Mouse (Mus musculus): Measurements from ENCODE around the gene Rftn1.

The Rftn1 gene

DNA sequence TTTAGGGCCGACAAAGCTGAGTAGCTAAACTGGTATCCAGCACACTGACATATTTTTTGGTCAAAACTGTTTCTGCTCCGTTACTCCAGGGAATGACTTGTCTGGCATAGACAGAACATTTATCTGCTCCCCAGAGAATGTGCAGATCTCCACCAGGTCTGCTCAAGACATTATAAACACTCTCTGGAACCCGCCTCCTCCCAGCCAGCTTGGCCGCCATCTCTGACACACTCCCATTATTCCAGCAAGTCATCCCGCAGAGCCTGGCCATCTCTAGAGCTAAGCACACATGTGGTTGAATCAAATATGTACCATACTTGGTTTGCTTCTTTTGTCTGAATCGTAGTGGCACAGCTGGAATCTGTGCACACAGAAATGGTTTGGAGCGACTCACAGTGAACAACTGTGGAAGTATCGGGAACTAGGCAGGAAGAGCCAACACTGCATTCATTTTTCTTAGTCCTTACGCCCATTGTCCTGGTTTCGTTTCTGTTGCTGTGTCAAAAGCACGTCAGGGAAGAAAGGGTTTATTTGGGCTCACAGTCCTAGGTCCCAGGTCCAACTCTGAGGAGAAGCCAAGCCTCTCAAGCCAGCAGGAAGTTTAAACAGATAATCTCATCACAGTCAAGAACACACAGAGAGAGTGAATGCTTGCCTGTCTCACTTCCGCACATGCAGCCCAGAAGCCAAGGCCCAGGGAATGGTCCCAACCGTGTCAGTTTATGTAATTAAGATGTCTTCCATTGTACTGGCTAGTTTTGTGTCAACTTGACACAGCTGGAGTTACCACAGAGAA, 126.4 kb downstream of the Rftn1 start:
- DNase-seq (ENCODE audit: low spot score in 2 of 2), result no peak

DNA sequence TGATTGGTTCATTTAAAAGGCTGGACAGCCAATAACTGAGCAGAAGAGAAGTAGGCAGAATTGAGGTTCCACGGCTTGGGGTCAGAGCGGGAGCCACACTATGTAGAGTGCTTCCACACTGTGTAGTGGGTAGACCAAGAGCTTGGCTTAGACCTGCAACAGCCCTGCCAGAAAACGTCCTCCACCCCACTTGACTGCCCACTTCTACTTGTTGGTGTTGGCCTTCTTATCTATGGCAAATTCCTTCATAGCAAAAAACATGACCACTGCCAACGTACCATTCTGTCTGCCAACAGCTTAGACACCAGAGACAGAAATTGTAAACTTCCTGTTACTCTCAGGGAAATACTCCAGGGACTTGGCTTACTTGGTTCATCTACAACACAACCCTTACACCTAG, 127.8 kb downstream of the Rftn1 start:
- DNase-seq (ENCODE audit: low spot score in 2 of 2), result no peak

DNA sequence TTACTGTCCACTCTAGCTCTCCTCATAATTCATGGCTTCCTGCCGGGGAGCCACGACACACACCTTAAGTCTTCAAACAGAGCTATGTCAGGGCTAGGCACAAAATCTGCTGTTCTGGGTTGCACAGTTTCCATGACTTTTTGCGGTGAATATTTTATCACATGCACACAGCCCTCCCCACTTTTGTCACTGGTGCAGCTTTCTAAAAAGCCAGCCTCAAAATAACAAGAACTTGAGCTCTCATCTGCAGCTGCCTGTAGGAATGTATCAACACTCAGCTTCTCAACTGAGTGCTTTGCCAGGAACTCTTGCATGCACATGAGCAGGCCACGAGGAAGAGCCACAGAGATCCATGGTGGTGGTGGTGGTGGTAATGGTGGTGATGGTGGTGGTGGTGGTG, 129.0 kb downstream of the Rftn1 start:
- DNase-seq (ENCODE audit: low spot score in 2 of 2), result no peak

DNA sequence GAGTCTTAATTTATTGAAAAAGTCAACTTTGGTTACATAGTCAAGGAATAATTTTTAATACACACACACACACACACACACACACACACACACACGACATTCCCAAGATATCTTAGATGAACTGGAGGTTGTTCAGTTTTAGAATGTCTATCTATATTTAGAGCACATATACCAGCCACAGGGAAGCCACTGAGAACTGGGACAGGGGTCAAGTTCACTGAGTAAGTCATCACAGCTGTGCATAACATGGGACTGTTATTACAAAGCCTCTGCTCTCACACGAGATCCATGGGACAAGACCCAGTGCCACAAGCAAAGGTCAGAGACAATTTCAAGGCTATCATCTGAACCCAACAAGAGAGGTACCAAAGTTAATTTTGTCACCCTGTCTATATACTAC, 130.3 kb downstream of the Rftn1 start:
- DNase-seq (ENCODE audit: low spot score in 2 of 2), result no peak

DNA sequence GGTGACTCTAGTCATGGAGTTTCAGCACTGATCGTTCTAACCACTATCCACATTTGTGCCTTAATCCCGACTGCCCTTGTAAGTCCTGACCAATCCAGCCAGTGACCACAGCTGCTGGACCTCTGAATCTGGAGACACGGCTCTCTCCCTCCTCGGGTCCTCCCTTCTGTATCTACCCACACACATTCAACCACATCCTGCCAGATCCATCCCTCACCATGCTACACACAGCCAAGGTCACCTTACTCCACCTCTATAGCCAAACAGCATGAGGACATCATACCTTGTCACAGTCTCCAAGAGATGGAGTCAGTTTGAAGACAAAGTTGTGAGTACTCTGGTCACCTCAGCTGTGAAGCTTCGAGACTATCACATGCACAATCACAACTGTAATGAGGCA, 131.1 kb downstream of the Rftn1 start:
- DNase-seq (ENCODE audit: low spot score in 2 of 2), result no peak

DNA sequence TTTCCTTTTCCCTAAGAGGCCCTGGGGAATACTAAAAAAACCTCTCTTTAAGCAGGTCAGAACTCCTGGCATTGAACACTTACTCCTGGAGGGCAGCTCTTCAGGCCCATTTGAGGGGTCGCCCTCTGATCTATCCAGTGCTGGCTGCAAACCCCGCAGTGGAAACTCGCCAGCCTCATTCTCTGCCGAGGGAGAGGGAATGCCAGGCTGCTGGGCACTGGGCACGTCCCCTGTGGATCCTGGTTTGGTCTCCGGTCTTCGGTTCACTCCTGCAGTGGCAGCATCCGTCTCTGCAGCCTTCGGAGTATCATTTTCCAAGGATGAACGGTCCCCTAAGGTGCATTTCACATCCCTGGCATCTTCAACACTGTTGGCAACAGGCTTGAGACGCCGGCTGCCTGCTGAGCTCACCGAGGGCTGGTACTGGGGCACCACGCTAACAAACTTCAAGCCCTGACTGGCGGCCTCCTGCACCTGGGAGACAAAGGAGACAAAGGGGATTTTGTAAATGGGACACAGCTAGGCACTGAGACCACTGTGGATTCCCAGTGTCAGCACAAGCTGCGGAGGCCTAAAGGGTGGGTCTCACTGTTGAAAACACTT, 135.2 kb downstream of the Rftn1 start:
- DNase-seq (ENCODE audit: low spot score in 2 of 2), result no peak

DNA sequence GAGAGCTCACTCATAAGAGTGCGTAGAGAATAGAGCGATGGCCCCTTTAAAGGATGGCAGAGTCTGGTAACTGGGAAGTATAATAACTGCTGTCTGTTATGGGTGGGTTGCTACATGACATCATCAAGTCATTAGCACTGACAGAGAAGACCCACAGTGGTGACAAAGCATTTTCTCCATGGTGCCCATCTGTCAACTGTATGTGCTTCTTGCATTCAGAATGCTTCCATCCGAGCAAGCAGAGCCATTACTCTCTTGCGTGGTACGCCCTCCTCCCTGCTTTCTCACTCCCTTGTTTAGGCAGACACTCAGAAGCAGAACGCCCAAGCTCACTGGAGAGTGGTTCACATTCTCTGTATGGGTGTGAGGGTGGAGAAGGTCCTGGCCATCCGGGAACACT, 135.9 kb downstream of the Rftn1 start:
- DNase-seq (ENCODE audit: low spot score in 2 of 2), result no peak

DNA sequence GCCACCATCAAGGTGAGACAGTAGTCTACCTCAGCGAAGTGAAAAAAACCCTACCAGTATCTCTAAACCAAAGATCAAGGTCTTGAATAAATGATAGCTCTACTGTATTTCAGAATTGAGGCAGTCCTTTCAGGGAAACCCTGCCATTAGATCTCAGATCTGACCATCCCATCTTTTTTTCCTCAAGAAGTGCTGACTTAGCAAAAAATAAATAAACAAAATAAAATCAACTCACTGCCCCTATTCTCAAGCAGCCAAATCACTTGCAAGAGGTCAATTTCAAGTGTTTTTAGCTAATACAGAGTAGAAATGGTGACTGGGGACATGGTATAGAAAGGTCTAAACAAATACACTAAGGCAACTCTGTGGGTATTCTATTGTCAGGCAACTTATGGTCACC, 136.5 kb downstream of the Rftn1 start:
- DNase-seq (ENCODE audit: low spot score in 2 of 2), result no peak

DNA sequence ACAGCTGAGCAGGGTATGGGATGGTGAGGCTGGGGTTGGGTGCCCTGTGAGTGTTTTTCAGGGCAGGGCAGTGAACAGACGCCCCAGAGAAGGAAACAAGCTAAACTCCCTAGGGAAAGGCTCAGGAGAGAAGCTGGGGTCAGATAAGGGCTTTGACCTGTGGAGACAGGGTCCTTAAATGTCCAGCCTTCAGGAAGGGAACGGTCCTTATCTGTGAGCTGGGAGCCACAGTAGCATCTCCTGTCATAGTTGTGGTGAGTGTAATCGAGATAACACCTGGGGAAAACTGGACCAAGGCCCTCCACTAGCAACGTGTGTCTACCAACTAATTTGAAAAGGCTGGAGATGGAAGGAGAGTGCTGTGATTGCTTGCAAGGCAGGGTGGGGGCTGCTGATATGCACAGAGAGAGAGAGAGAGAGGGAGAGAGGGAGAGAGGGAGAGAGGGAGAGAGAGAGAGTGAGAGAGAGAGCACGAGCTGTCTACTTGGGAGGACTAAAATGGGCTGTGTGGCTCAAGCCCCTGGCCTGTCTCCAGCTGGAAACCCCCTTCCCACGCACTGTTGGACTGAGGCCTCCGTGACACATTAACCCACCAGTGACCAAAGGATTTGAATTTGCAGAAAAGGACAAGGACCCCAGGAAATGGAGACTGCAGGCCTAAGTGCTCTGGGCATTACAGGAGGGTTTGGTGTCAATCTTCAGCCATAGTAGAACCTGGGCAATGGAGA, 137.6 kb downstream of the Rftn1 start:
- no peak for DNase-seq (ENCODE audit: low spot score in 2 of 2)

DNA sequence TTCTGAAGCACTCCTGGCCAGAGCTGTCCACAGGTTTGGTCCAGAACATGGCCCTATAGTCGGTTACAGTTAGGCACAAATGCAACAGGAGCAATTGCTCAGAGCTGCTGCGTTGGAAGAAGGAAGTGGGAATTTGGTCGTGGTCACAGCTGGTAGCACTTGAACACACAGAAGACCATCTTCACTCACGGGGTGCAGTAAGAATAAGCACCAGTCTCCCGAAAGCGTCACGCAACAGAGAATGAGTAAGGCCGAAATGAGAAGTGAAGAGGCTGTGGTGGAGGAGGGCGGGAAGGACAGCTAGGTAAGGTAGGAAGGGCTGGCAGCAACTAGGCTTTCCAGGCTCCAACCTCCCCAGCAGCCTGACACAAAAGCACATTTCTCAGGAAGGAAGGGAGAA, 140.0 kb downstream of the Rftn1 start:
- no peak for DNase-seq (ENCODE audit: low spot score in 2 of 2)

DNA sequence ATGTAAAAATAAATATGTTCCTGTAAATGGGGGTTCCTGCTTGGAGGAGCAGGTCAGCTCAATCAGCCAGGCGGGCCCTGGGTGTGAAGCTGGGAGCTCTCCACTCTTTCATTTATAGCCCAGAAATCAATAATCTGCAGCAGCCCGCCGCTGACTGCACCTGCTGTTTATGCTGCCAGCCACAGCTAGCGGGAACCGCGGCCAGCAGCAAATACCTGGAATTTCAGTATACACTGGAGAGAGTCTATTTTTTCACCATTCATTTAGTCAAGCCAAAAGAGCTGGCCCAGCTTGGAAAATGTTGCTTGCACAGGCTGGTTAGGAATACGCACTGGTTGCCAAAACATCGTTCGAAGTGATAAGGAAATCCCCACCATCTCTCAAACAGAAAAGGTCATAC, 142.3 kb downstream of the Rftn1 start:
- DNase-seq (ENCODE audit: low spot score in 2 of 2), result no peak

DNA sequence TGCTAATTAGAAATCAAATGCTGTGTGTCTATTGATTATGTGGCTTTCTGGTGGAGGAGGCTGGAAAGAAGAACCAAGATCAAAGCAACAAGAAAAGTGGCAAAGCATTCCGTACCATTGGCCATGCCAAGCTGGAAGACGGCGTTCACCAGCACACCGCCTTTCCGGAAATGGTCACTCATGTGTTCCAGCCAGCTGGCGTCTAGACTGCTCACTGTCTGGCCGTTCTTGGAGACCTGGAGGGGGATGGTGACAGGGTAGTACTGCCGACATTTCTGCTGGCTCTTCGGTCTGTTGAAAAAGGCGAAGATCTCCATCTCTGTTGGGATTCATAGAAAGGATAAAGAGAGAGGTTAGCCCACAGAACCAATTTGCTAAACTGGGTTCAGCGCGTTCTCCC, 143.3 kb downstream of the Rftn1 start:
- no peak for DNase-seq (ENCODE audit: low spot score in 2 of 2)

DNA sequence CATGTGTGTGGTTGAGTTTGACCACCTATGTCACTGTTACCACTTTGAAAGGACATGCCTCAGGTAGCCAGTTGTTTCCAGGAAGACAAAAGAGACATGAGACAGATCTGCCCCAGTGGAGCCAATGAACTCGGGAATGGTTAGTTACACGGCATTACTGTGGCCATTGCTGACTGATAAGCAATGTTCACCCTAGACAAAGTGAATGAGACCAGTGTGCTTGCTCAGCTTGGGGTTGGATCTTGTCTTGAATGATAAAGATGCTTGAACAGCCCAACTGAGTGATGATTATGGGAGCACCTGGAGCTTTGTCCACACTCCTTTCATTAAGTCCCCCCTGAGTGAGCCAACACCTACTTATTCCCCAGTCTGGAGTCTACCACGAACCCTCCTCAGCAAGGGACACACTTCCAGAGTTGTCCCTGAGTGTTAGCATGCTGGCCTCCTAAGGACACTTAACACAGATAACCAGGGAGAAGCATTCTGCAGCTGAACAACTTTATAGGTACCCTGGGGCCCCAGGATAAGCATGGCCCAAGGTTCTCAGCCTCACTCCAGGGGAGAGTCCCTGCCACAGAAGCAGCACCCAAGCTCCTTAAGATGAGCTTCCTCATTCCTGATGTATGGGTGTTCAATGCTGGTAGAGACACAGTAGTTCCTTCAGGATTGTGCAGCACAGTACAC, 149.6 kb downstream of the Rftn1 start:
- no peak for DNase-seq (ENCODE audit: low spot score in 2 of 2)

DNA sequence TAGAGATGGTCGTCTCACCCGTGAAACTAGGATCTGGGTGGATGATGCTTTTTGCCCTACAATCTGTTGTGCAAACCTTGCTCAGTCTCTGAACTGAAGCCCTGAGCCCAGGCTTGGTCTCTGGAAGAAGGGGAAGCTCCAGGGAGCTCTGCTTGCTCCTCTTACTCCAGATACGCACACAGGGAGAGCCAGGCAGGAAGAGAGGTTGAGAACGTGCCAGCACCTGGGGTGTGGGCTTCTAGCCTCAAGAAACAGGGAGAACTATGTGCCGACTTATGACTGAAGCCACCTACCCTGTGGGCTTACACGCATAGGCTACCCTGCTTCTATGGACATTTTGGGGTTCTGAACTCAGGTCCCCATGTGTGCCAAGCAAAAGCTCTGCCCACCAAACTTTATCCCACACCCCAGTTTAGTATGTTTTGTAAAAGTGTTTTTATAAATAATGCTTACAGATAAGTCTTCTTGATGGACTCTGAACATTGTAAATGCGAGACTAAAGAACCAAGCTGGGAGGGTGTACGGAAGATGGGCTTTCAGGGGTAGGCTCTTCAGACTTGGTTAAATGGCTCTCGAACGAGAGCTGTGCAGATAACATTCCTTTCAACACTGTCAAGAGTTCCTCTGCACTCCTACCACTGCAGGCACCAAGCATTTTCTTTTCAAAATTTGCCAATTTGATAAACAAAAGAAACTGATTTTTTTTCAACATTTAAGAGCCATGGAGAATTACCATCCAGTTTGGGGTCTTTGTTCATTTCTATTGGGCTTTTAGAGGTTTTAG, 152.4 kb downstream of the Rftn1 start:
- no peak for DNase-seq (ENCODE audit: low spot score in 2 of 2)

DNA sequence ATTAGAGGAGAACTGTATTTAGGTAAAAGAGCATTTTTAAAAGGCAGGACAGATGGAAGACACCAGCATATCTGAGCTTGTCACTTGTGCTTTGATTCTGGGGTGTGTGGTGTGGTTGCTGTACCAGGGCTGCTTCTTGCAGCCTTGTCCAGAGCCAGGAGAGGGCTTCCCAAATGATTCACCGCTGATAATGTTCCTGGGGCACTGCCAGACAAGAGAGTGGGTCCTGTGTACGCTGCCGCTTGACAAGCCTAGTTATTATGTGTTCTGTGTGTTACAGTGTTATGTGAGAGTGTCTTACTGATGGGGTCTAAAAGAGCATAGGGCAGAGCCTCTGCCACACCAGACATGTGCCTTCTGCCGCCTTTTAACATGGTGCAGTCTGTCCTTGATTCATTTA, 153.1 kb downstream of the Rftn1 start:
- DNase-seq (ENCODE audit: low spot score in 2 of 2), result no peak

DNA sequence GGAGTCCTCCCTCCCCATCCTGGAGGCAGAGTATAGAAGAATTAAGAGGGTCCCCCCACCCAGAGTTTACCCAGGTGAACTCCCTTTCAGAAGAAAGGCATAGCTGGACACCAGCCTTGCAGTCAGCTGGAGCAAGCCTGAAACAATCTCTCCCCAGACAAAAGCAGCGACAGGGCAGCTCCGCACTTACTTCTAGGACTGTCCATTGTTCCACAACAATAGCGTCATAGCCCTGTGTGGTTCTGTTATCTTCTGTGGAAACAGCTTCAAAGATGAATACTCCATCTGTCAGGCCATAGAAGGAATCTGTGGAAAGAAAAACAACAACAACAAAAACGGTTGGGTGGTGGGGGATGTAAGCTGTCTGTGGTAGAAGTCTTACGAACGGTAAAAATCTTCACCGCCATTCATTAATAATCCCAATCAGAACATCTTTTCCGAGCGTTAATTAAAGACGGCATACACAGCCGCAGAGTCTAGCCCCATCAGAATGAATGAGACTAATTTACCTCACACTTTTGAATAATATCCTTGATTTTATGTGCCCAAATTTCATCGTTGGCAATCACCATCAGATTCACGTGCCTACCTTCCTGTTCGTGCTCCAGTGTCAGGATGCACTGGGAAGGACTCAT, 153.6 kb downstream of the Rftn1 start:
- no peak for DNase-seq (ENCODE audit: low spot score in 2 of 2)

DNA sequence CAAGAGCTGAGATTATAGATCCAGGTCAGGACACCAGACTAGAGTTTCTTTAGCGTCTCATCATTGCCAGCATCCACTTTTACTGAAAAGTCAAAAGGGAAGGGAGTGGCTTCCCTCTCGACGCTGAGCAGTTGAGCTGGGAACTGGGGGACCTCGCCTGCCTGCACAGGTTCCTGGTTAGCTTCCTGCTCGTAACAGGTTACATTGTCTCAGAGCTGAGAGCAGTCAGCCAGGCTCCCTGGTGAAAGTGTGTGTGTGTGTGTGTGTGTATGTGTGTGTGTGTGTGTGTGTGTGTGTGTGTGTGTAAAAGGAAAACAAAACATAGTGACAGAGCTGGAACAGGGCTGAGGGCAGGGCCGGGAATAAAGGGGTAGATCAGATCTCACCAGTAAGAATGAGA, 156.8 kb downstream of the Rftn1 start:
- DNase-seq (ENCODE audit: low spot score in 2 of 2), result no peak

DNA sequence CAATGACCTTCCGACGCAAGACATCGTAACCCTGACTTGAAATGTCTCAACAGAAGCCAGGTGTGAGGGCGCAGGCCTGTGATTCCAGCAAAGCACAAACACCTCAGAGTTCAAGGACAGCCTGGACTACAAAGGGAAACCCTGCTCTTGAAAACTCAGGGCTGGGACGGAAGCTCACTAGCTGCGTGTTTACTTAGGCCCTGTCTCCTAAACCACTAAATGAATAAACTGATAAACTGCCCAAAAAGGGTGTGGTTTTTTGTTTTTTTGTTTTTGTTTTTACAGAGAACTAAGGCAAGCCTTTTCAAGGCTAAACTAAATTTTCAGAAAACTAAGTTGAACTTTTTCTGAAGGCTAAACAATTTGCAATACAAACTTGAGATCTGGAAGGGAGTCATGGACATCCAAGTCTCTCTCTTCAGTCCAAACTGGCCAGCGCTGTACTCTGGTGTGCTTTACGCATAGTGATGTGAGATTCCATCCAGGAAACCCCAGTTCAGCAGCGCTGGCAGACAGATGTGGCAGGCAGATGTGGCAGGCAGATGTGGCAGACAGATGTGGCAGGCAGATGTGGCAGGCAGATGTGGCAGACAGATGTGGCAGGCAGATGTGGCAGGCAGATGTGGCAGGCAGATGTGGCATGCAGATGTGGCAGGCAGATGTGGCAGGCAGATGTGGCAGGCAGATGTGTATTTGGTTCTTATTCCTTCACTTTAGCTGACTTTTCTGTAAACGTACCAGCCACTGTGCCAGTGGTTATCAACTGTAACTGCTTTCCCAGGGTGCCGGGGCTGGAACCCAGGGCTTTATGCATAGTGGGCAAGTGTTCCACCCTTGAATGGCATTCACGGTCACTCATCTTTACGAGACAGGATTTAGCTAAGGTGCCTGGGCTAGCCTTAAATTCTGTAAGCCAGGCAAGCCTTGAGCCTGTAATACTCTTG, 158.7 kb downstream of the Rftn1 start:
- DNase-seq (ENCODE audit: low spot score in 2 of 2), result no peak

DNA sequence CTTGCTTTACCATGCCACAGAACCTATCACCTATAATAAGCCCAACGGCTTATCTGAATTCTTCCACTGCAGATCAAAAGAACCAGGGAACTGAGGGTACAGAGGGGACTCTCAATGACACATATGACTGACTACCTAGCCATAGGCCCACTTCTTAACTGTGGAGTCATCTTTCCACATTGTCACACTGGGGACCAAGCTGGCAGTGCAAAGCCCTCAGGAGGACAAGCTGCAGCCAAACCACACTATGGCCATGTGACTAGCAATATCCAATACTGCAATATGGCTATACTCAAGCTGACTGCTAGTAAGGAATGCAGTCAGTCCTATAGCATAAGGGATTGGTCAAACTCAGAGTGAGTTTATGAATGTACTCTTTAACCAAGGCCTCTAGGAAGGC, 164.8 kb downstream of the Rftn1 start:
- DNase-seq (ENCODE audit: low spot score in 2 of 2), result no peak

DNA sequence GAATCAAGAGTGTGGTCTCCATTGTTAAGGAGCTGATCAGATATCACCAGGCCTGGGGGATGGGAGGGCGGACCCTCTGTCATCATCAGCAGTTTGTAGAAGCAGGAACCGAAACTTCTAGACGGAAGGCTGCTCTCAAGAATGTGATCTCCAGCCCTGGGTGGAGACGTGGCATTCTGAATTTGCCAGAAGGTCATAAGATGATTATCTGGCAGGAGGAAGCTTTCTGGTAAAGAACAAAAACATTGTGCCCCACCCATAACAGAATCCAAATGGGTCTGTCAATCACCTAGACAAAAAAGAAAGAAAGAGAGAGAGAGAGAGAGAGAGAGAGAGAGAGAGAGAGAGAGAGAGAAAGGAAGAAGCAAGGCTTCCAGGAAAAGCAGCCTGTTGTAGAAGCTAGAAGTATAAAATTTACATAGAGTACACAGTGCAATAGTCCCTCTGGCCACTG, 165.3 kb downstream of the Rftn1 start:
- DNase-seq (ENCODE audit: low spot score in 2 of 2), result no peak

All from thymus, postnatal 10 days (tissue).